Mouse (Mus musculus) frontal cortex, adult 2 months (tissue): ENCODE data around the gene Ehd1. TPM values are rescaled to one million over a fixed set of nuclear protein-coding genes. Genes with fewer than 3 reads are reported as not detected.

Source experiments
- DNase-seq, 2 experiments: peaks; one replicate each; pipeline ENCODE4 v3.0.0; 2022; ENCODE audit warnings: low spot score in 1 of 2; ENCODE audit errors: extremely low spot score in 1 of 2
- polyA plus RNA-seq: library from polyadenylated mRNA; depleted of rRNA; stranded (reverse); fragments of >200 nt; gene quantifications from 2 replicates; pipeline ENCODE4 v1.2.3, GENCODE M21; 2012

Ehd1 gene
- polyA plus RNA-seq, 1 experiment: 49.3 TPM

GRCm38 (mm10) chr19:6324751-6325150 is 48.2 kb downstream of the Ehd1 start:
- no peak for DNase-seq

DNA sequence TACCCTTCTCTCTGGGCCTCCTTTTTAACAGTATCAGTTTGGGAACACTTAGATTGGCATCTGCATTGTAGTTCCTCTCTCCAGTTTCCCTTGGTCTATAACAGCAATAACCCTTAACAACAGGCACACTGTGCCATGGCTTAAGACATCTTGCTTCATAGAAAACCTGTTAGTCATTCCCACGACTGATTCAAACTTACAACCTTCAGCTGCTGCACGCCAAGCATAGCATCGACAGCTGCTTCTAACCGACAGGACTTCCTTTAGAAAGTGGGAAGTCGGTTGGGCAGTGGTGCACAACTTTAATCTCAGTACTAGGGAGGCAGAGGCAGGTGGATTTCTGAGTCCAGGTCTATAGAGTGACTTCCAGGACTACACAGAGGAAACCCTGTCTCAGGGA is 54.7 kb downstream of the Ehd1 start:
- no peak for DNase-seq

DNA sequence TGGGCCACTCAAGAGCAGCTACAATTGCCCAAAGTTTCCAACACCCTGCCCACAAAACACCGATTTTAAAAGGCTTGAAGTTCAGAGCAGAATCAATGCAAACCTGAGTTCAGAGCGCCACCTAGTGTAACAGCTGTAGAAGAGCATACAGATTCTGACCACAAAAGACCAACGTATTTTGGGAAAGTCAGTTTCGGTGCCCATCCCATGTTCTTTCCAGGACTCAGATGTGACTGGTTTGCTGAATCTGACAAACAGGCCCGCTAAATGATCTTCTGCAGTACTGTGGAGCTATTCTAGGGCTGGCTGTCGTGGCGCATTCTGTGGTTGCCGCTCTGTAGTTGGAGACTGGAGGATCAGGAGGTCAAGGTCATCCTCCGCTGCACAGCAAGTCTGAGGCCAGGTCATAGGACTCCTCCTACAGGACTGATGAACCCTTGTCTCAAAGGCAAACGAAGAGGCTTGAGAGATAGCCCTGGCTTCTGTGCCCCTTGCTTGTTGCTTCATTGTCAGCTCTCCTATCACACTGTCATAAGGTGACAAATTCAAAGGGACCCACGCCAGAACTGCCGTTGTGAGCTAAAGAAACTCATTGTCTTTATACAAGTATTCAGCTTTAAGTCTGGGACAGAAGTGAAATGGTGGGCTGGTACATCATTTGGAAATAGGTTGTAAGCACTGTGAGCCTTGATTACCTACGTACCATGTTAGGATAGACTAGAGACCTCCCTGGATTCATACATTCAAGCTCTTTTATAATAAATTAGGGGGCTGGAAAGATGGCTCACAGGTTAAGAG is 55.4 kb downstream of the Ehd1 start:
- DNase-seq: peak in 1 of 2 experiments; percentile 63

GRCm38 (mm10) chr19:6333761-6334595 is 57.5 kb downstream of the Ehd1 start:
- DNase-seq: no peak

DNA sequence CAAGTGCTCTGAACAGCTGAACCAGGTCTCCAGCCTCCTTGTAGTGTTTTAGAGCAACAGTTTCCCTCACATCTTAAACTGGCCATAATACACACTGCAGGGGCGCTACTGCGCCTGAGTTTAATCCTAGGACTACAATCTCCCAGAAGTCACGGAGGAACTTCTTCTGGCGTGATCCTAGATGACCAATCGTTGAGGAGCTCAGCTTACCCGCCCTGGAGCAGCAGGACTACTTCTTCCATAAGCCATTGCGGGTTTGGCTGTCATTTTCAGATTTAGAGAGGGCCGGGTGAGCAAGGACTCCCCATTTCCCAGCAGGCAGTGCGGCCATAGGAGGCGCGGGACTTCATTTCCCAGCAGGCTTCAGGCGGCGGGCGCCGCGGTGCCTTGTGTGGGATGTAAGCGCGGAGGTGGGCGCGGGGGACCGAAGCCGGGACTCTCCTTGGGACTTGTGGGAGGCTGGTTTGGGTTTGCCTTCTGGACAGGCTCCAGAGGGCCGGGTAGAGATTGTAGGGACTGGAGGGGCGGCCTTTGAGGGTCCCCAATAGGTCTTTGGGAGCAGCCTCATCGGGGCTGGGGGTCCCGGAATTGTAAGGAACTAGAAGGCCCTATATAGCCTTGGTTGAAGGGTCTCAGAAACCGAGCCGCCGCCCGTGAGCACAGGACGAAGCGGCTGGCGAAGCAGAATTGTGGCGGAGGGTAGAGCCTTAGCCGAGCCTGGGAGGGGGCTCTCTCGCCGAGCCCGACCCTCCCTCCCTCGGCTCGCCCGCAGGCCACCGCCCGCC is 58.3 kb downstream of the Ehd1 start, which contains the start of gene Men1:
Gene Men1, plus strand, starts transcription at position 307 of the 785 bp plus-strand sequence.
- DNase-seq: peak; percentile 98

DNA sequence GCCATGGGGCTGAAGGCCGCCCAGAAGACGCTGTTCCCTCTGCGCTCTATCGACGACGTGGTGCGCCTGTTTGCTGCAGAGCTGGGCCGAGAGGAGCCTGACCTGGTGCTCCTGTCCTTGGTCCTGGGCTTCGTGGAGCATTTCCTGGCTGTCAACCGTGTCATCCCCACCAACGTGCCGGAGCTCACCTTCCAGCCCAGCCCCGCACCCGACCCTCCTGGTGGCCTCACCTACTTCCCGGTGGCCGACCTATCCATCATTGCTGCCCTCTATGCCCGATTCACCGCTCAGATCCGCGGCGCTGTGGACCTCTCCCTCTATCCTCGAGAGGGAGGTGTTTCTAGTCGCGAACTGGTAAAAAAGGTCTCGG is 58.9 kb downstream of the Ehd1 start:
- no peak for DNase-seq

GRCm38 (mm10) chr19:6336920-6337319 is 60.4 kb downstream of the Ehd1 start:
- no peak for DNase-seq

DNA sequence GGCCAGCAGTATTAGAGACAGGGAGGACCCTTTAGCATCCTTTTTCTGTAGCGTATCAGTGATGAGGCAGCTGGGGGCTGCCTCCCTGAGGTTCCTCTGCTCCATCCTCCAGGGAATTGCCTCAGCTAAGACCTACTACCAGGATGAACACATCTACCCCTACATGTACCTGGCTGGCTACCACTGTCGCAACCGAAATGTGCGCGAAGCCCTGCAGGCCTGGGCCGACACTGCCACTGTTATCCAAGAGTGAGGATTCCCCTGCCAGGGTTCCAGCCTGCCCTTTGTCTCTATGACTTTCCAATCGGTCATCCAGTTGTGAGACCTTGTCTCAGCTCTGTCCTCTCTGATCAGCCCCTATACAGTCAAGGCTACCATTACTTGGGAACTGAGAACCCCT is 61.6 kb downstream of the Ehd1 start:
- DNase-seq: no peak

GRCm38 (mm10) chr19:6338716-6339115 is 62.2 kb downstream of the Ehd1 start:
- no peak for DNase-seq

- DNase-seq: no peak
These were observed 62.7 kb downstream of the Ehd1 start for GRCm38 (mm10) chr19:6339191-6339590.

- DNase-seq: no peak
These were observed 63.5 kb downstream of the Ehd1 start for GRCm38 (mm10) chr19:6339890-6340504.

DNA sequence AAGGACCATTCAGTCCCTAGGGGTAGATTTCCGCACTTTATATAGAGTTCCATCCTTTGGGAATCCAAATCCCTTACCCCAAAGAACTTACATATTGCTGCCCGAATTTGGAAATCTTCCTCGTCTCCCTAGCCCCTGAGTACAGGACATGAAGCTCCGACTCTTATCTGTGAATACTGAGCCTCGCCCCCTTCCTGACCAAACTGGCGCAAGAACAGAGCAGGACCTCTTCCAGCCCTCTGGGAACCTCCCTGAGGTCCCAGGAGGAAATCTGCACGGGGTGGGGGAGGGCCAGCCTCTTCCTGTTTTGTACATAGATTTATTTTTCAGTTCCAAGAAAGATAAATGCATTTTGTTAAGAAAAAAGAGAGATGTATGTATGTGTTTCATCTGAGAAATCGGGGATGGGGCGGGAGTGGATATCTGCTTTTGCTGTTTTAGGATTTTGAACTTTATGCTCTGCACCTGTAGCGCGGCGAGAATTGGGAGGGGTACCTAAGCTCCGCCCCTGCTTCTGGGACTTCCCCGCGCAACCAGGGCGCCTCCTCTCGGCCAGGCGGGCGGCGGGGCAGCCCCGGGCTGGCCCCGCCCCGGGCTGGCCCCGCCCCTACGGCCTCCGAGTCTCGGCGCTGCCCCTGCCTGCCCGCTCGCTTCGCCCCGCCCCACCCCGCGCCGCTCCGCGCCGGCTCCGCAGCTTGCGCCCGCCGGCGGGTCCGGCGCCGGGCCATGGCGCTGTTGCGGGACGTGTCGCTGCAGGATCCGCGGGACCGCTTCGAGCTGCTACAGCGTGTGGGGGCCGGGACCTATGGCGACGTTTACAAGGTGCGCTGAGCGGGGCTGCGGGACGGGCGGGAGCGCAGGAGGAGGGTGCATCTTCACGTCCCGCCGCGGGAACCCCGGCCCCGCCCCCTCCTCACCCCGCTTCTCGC is 64.3 kb downstream of the Ehd1 start, which contains the start of gene Map4k2:
Gene Map4k2, plus strand, starts transcription at position 612 of the 929 bp plus-strand sequence.
- DNase-seq: peak in 1 of 2 experiments; percentile 78

- no peak for DNase-seq
These were observed 65.0 kb downstream of the Ehd1 start for GRCm38 (mm10) chr19:6341453-6342077.

DNA sequence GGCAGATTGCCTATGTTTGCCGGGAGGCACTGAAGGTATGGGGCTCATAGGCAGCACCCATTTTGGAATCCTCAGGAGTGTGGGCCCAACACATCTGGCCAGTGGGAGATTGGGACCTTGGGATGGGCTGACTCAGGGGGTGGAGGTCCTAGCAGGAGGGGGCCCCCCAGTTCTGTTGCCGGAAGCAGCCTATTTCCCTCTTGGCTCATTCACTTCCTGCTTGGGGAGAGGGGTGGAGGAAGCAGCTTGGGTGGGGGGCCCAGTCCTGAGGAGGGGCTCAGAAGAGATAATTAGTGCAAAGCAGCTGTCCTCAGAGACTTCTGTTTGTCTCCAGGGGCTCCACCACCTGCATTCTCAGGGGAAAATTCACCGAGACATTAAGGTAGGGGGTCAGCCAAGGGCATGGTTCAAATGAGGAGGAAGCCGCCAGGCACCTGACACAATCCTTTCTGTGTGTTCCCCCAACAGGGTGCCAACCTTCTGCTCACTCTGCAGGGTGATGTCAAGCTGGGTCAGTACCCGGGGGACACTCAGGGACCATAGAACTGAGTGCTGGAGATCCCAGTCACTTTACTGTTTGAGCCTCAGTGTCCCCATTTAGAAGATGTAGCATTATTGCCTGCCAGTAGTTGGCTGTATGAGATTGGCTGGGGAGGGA is 65.9 kb downstream of the Ehd1 start:
- no peak for DNase-seq

GRCm38 (mm10) chr19:6343066-6343925 is 66.8 kb downstream of the Ehd1 start:
- DNase-seq: no peak

DNA sequence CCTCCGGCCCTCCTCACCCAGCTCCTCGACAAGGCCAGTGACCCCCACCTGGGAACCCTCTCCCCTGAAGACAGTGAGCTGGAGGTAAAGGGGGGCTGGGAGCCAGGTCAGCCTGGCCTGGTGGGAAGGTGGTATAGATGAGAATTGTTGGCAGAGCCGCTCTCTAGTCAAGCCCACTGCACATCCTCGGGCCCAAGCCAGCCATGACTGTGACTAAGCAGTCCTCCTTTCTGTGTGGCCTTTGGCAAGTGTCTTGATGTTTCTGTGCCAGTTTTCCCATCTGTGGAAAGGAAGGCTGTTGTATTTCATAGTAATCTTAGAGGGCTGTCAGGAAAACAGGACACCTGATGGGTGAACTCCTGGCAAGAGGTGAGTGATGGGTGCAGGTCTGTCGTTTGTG is 67.5 kb downstream of the Ehd1 start:
- no peak for DNase-seq

DNA sequence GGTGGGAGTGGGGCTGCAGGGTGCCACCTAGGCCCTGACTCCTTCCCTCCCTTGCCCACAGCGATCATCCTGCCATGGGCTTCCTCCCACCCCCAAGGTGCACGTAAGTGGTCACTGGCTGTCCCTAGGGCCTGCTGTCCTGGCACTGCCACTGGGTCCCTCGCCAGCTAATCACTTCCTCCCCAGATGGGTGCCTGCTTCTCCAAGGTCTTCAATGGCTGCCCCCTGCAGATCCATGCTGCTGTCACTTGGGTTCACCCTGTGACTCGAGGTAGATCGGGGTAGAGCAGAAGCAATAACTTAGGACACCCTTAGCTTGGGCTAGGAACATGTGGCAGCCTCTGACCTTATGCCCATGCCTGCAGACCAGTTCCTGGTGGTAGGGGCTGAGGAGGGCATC is 69.5 kb downstream of the Ehd1 start:
- DNase-seq: no peak
